Mouse (Mus musculus): ENCODE measurements around the gene Oaz1. TPM values are rescaled to one million over a fixed set of nuclear protein-coding genes. Genes with fewer than 3 reads are reported as not detected.
A peak's percentile ranks its signal among the peaks of the same experiment; 100 is the strongest.

The Oaz1 gene
- polyA plus RNA-seq (2017; shearing (Covaris generic)) = 1,000 to 10,000 TPM; 1,826 to 2,667 TPM

GRCm38 (mm10) chr10:80826151-80827062, at the start of gene Oaz1:
TSS of gene Oaz1 (plus strand) at chr10:80826656.
- peak; percentile 90 for ATAC-seq

- ATAC-seq = no peak
These were observed 49.3 kb upstream of the Oaz1 start for GRCm38 (mm10) chr10:80777123-80777522.

GRCm38 (mm10) chr10:80779565-80779964, 46.9 kb upstream of the Oaz1 start:
- no peak for ATAC-seq

- no peak for ATAC-seq
These were observed 42.2 kb upstream of the Oaz1 start for GRCm38 (mm10) chr10:80784302-80784701.

- ATAC-seq = no peak
These were observed 41.6 kb upstream of the Oaz1 start for GRCm38 (mm10) chr10:80784871-80785270.

GRCm38 (mm10) chr10:80785963-80786362, 40.5 kb upstream of the Oaz1 start:
- ATAC-seq = no peak

- no peak for ATAC-seq
These were observed 38.9 kb upstream of the Oaz1 start for GRCm38 (mm10) chr10:80787517-80787916.

- no peak for ATAC-seq
These were observed 35.6 kb upstream of the Oaz1 start for GRCm38 (mm10) chr10:80790761-80791404.

GRCm38 (mm10) chr10:80791476-80792174, 34.8 kb upstream of the Oaz1 start:
- ATAC-seq = no peak

GRCm38 (mm10) chr10:80792175-80793032, 34.1 kb upstream of the Oaz1 start:
- no peak for ATAC-seq

- no peak for ATAC-seq
These were observed 33.2 kb upstream of the Oaz1 start for GRCm38 (mm10) chr10:80793033-80793784.

- ATAC-seq = no peak
These were observed 32.7 kb upstream of the Oaz1 start for GRCm38 (mm10) chr10:80793803-80794202.

- no peak for ATAC-seq
These were observed 31.7 kb upstream of the Oaz1 start for GRCm38 (mm10) chr10:80794750-80795149.

GRCm38 (mm10) chr10:80796307-80796848, 30.1 kb upstream of the Oaz1 start:
- ATAC-seq = no peak

GRCm38 (mm10) chr10:80797186-80798149, 29.0 kb upstream of the Oaz1 start:
- ATAC-seq = no peak

GRCm38 (mm10) chr10:80798150-80799006, 28.1 kb upstream of the Oaz1 start, which contains the start of the genes Sf3a2 and Plekhj1:
TSS of gene Sf3a2 (plus strand) at chr10:80798198.
TSS of gene Plekhj1 (minus strand) at chr10:80798626.
- ATAC-seq = peak; percentile 91

GRCm38 (mm10) chr10:80799070-80799566, 27.3 kb upstream of the Oaz1 start:
- no peak for ATAC-seq

- ATAC-seq = no peak
These were observed 24.1 kb upstream of the Oaz1 start for GRCm38 (mm10) chr10:80802204-80802912.
